Mouse (Mus musculus) MEL (cell line): ENCODE measurements at regions not wholly inside any gene's neighbourhood (a gene's known extent, or its start where the extent isn't known, plus 50 kb on each side); places are given as distances from the start of the nearest gene placed in this dataset.

ENCODE experiments used
- DNase-seq: peaks from one replicate; pipeline ENCODE4 v3.0.0; 2011; ENCODE audit warnings: low read depth, low spot score
- H3K27ac ChIP-seq: 2 replicates; pipeline ENCODE4 v1.5.1; 2012; ENCODE audit warnings: low read depth, mild to moderate bottlenecking, control low read depth, low read length, moderate library complexity; ENCODE audit not compliant: control insufficient read depth
- H3K27me3 ChIP-seq, 2 experiments: fragments of 150-350 bp in 1 of 2; sonication (generic) in 1 of 2; 2 replicates each; pipeline ENCODE4 v1.6.1; 2012; ENCODE audit warnings: low read length in 2 of 2, mild to moderate bottlenecking in 2 of 2, improper control_type of control experiment in 1 of 2, moderate library complexity in 1 of 2; ENCODE audit not compliant: insufficient read depth in 2 of 2, control insufficient read depth in 1 of 2
- H3K36me3 ChIP-seq, 2 experiments: 2 replicates each; pipeline ENCODE4 v1.6.1; 2012 to 2014; ENCODE audit warnings: low read length in 2 of 2, improper control_type of control experiment in 1 of 2, inconsistent platforms in 1 of 2, mild to moderate bottlenecking in 1 of 2; ENCODE audit not compliant: insufficient read depth in 2 of 2, control insufficient read depth in 1 of 2
- H3K4me1 ChIP-seq, 2 experiments: fragments of 150-350 bp in 1 of 2; sonication (generic) in 1 of 2; 2 replicates each; pipeline ENCODE4 v1.6.1; 2012; ENCODE audit warnings: low read length in 2 of 2, improper control_type of control experiment in 1 of 2, mild to moderate bottlenecking in 1 of 2; ENCODE audit not compliant: insufficient read depth in 2 of 2, control insufficient read depth in 1 of 2
- H3K4me3 ChIP-seq, 2 experiments: fragments of 150-350 bp in 1 of 2; sonication (generic) in 1 of 2; 2 replicates each; pipeline ENCODE4 v1.5.1; 2012; ENCODE audit warnings: low read depth in 2 of 2, low read length in 2 of 2, mild to moderate bottlenecking in 2 of 2, moderate library complexity in 2 of 2, control low read depth in 1 of 2, improper control_type of control experiment in 1 of 2; ENCODE audit not compliant: control insufficient read depth in 1 of 2, insufficient read depth in 1 of 2
- H3K79me2 ChIP-seq: 2 replicates; pipeline ENCODE4 v1.6.1; 2012; ENCODE audit warnings: mild to moderate bottlenecking, low read length, moderate library complexity; ENCODE audit not compliant: control insufficient read depth, poor library complexity, insufficient read depth
- H3K9ac ChIP-seq: 2 replicates; pipeline ENCODE4 v1.6.1; 2012; ENCODE audit warnings: low read depth, mild to moderate bottlenecking, control low read depth, low read length, moderate library complexity; ENCODE audit not compliant: control insufficient read depth, poor library complexity, severe bottlenecking
- H3K9me3 ChIP-seq: fragments of 150-350 bp; sonication (generic); replicated peaks from 2 replicates; pipeline ENCODE4 v1.6.1; 2012; ENCODE audit warnings: mild to moderate bottlenecking, low read length, improper control_type of control experiment, moderate library complexity; ENCODE audit not compliant: insufficient read depth
- BHLHE40 ChIP-seq: IDR thresholded peaks from 2 replicates; pipeline ENCODE4 v1.6.1; 2012; ENCODE audit warnings: low read depth, mild to moderate bottlenecking, inconsistent platforms, low read length, improper control_type of control experiment, borderline replicate concordance
- CHD1 ChIP-seq: IDR thresholded peaks from 2 replicates; pipeline ENCODE4 v1.6.1; 2012; ENCODE audit warnings: low read depth, mild to moderate bottlenecking, inconsistent platforms, low read length, improper control_type of control experiment
- GABPA ChIP-seq: IDR thresholded peaks from 2 replicates; pipeline ENCODE4 v1.6.1; 2012; ENCODE audit warnings: low read depth, mild to moderate bottlenecking, inconsistent platforms, low read length, improper control_type of control experiment, moderate library complexity
- JUND ChIP-seq: IDR thresholded peaks from 2 replicates; pipeline ENCODE4 v1.6.1; 2011; ENCODE audit warnings: low read depth, mild to moderate bottlenecking, improper control_type of control experiment, low read length
- MAFK ChIP-seq: IDR thresholded peaks from 2 replicates; pipeline ENCODE4 v1.6.1; 2011; ENCODE audit warnings: low read depth, mild to moderate bottlenecking, low read length, improper control_type of control experiment, borderline replicate concordance
- MAX ChIP-seq: IDR thresholded peaks from 2 replicates; pipeline ENCODE4 v1.6.1; 2011; ENCODE audit warnings: low read length, improper control_type of control experiment
- MYB ChIP-seq: IDR thresholded peaks from 2 replicates; pipeline ENCODE4 v1.6.1; 2011; ENCODE audit warnings: mild to moderate bottlenecking, low read depth, low read length, improper control_type of control experiment
- MYC ChIP-seq: IDR thresholded peaks from 2 replicates; pipeline ENCODE4 v1.6.1; 2011; ENCODE audit warnings: low read depth, mild to moderate bottlenecking, low read length, improper control_type of control experiment, moderate library complexity
- POLR2A ChIP-seq, 2 experiments: IDR thresholded peaks; 2 replicates each; pipeline ENCODE4 v1.6.1; 2011 to 2012; ENCODE audit warnings: low read length in 2 of 2, mild to moderate bottlenecking in 2 of 2, control low read depth in 1 of 2, improper control_type of control experiment in 1 of 2, low read depth in 1 of 2, moderate library complexity in 1 of 2; ENCODE audit not compliant: control insufficient read depth in 1 of 2, insufficient read depth in 1 of 2, poor library complexity in 1 of 2
- POLR2AphosphoS2 ChIP-seq: IDR thresholded peaks from 2 replicates; pipeline ENCODE4 v1.6.1; 2011; ENCODE audit warnings: low read length, improper control_type of control experiment
- RAD21 ChIP-seq: IDR thresholded peaks from 2 replicates; pipeline ENCODE4 v1.6.1; 2011; ENCODE audit warnings: mild to moderate bottlenecking, low read depth, low read length, improper control_type of control experiment
- RCOR1 ChIP-seq: IDR thresholded peaks from 2 replicates; pipeline ENCODE4 v1.6.1; 2012; ENCODE audit warnings: low read depth, mild to moderate bottlenecking, inconsistent platforms, low read length, improper control_type of control experiment
- SIN3A ChIP-seq: IDR thresholded peaks from 2 replicates; pipeline ENCODE4 v1.6.1; 2012; ENCODE audit warnings: low read length, improper control_type of control experiment, inconsistent platforms
- TCF12 ChIP-seq: IDR thresholded peaks from 2 replicates; pipeline ENCODE4 v1.6.1; 2014; ENCODE audit warnings: low read depth, mild to moderate bottlenecking, inconsistent platforms, low read length, improper control_type of control experiment, moderate library complexity
- USF1 ChIP-seq: IDR thresholded peaks from 2 replicates; pipeline ENCODE4 v1.6.1; 2014; ENCODE audit warnings: low read depth, mild to moderate bottlenecking, inconsistent platforms, low read length, improper control_type of control experiment, moderate library complexity
- ZC3H11A ChIP-seq: IDR thresholded peaks from 2 replicates; pipeline ENCODE4 v1.6.1; 2012; ENCODE audit warnings: low read depth, mild to moderate bottlenecking, inconsistent platforms, low read length, improper control_type of control experiment
- ZMIZ1 ChIP-seq: IDR thresholded peaks from 2 replicates; pipeline ENCODE4 v1.6.1; 2012; ENCODE audit warnings: low read depth, mild to moderate bottlenecking, inconsistent platforms, low read length, improper control_type of control experiment, moderate library complexity

DNA sequence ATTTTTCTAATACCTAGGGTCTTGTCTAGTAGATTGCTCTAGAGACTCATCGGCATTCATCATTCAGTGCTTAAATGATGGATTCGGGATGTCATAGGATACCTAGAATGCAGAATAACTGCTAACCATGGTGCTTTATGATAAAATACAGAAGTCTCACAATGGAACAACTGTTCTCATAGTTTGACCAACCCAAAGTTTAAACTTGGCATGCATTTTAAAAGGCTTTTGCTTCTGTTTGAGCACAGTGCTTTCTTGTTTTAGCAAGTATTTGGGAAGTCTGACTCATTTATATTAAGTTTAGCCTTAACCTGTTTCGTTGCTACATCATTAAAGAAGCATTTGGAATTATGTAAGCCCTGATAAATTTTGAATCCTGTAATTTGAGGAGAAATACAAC is 64.2 kb upstream of the Itga1 start:
- Histone ChIP-seq H3K9ac (no peak overlapping the region), H3K27ac (no peak overlapping the region), H3K27me3 (no peaks in the 10 kb centered on the region), H3K4me3 (no peak overlapping the region), H3K79me2 (no peaks in the 10 kb centered on the region), H3K9me3 (no peaks in the 10 kb centered on the region), H3K36me3 (no peaks in the 10 kb centered on the region), H3K4me1 (no peaks in the 10 kb centered on the region)
- DNase-seq = no peak
- TF ChIP-seq USF1 (no peak), ZMIZ1 (no peak), GABPA (no peak), MAX (no peak), TCF12 (no peak)

DNA sequence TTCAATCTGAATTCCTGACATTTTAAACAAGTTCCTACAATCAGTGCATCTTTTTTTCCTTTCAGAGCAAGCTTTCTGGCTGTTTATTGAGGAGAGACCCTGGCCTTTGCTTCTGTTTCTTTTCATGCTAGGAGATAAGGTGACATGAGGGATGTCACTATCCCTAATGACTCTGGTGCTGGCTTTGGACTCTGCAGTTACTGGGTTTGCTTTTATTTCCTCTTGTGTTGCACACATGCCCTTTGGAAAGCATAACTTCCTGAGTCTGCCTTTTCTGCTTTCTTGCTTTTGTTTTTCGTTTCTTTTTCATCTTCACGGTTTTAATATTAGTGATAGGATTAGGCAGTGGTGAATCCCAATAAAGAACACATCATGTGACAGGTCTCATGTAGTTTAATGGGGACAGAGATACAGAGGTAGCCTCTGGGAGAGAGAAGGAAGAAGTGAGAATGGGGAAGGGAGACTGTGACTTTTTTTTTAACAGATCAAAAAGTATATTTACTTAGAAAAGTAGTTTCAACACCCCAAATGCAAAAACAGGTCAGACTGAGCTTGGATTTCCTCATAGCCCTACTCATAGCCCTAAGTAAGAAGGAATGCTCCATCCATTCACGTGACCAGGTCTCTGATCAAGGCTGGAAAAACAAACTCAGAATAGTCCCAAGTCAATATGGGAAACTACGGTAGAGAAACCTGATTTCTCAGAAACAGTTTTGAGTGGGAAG is 61.1 kb upstream of the Itga1 start:
- TF ChIP-seq USF1 (no peak), SIN3A (no peak), ZC3H11A (no peak), POLR2AphosphoS2 (no peak), RAD21 (no peak), POLR2A (IDR thresholded peaks at IDR 0.05; ENCODE audit: control insufficient read depth in 1 of 2, insufficient read depth in 1 of 2, low read depth in 1 of 2, low read length in 2 of 2, poor library complexity in 1 of 2) (no peak), CHD1 (no peak), RCOR1 (no peak), GABPA (no peak), MYC (no peak), JUND (no peak), MAFK (no peak), BHLHE40 (no peak), MYB (no peak)
- H3K4me3 ChIP-seq = no peak overlapping the region
- no peaks in the 10 kb centered on the region for H3K9me3 ChIP-seq
- no peaks in the 10 kb centered on the region for H3K79me2 ChIP-seq
- H3K36me3 ChIP-seq = no peaks in the 10 kb centered on the region
- no peak overlapping the region for H3K27ac ChIP-seq
- H3K27me3 ChIP-seq = no peaks in the 10 kb centered on the region
- DNase-seq = no peak
- H3K9ac ChIP-seq = no peak overlapping the region
- H3K4me1 ChIP-seq = no peaks in the 10 kb centered on the region
